Mouse (Mus musculus) liver, embryonic 11.5 days (tissue): Measurements from ENCODE around the gene Lims1. TPM values are rescaled to one million over a fixed set of nuclear protein-coding genes. Genes with fewer than 3 reads are reported as not detected.
A peak's percentile ranks its signal among the peaks of the same experiment; 100 is the strongest.

Source experiments
- ATAC-seq: fragments of 200-750 bp; cut with Nextera tagmentation; replicated peaks from 2 replicates; pipeline ENCODE4 v1.8.0; 2017; ENCODE audit warnings: moderate number of reproducible peaks, mild to moderate bottlenecking, moderate TSS enrichment, moderate library complexity; ENCODE audit not compliant: low FRiP score
- DNase-seq: peaks from one replicate; pipeline ENCODE4 v3.0.0-alpha.2; 2017; ENCODE audit warnings: low spot score
- H3K27ac ChIP-seq: fragments of 300-500 bp; sonication (generic); 2 replicates; pipeline ENCODE4 v1.5.1; 2014; ENCODE audit warnings: mild to moderate bottlenecking, low read depth, low read length, control low read depth
- H3K27me3 ChIP-seq: fragments of 300-500 bp; sonication (generic); replicated peaks from 2 replicates; pipeline ENCODE4 v1.6.1; 2014; ENCODE audit warnings: low read length, mixed read lengths; ENCODE audit not compliant: control insufficient read depth, insufficient read depth
- H3K36me3 ChIP-seq: fragments of 300-500 bp; sonication (generic); 2 replicates; pipeline ENCODE4 v1.6.1; 2014; ENCODE audit warnings: mild to moderate bottlenecking, low read length, moderate library complexity, mixed read lengths; ENCODE audit not compliant: control insufficient read depth, insufficient read depth
- H3K4me1 ChIP-seq: fragments of 300-500 bp; sonication (generic); replicated peaks from 2 replicates; pipeline ENCODE4 v1.6.1; 2014; ENCODE audit warnings: low read length, mixed read lengths; ENCODE audit not compliant: control insufficient read depth, insufficient read depth
- H3K4me2 ChIP-seq: fragments of 300-500 bp; sonication (generic); 2 replicates; pipeline ENCODE4 v1.6.1; 2014; ENCODE audit warnings: mild to moderate bottlenecking, control low read depth, moderate library complexity
- H3K4me3 ChIP-seq: fragments of 300-500 bp; sonication (generic); 2 replicates; pipeline ENCODE4 v1.5.1; 2014; ENCODE audit warnings: low read depth, low read length, control low read depth
- H3K9ac ChIP-seq: fragments of 300-500 bp; sonication (generic); 2 replicates; pipeline ENCODE4 v1.6.1; 2014; ENCODE audit warnings: low read depth, low read length, control low read depth
- H3K9me3 ChIP-seq: fragments of 300-500 bp; sonication (generic); 2 replicates; pipeline ENCODE4 v1.6.1; 2016; ENCODE audit warnings: low read length, inconsistent platforms, mixed read lengths; ENCODE audit not compliant: control insufficient read depth
- WGBS: fragments of 180-500 bp; shearing (Covaris S2); extraction: QIAGEN DNeasy Blood & Tissue Kit; methylation state at CpG from one replicate; pipeline ENCODE4 v1.1.7; 2014; 5-methylcytosine and 5-hydroxymethylcytosine counted together
- polyA plus RNA-seq: library from polyadenylated mRNA; unstranded; fragments of >200 nt; fragmentation: Nextera tagmentation; extraction: Ambion mirVana; gene quantifications from 2 replicates; pipeline ENCODE4 v1.2.1, GENCODE M21; 2014

Lims1 gene
- polyA plus RNA-seq, 1 experiment from 2014 or later: 110 TPM

- Histone ChIP-seq H3K4me2 (peak within 1 kb of the TSS; percentile 82), H3K9ac (peak within 1 kb of the TSS; percentile 99), H3K27ac (peak within 1 kb of the TSS; percentile 98), H3K9me3 (no peaks in the 10 kb centered on the region), H3K36me3 (no peaks in the 10 kb centered on the region; the same call in 1 of the 2 replicates), H3K27me3 (no peaks in the 10 kb centered on the region), H3K4me3 (peak within 1 kb of the TSS; percentile 100), H3K4me1 (peaks cover 10% of the 10 kb centered on the region; the same call in 1 of the 2 replicates)
- under 1% methylated on average over 91 of the region's 91 CpGs for WGBS
- ATAC-seq (peak; percentile 95), DNase-seq (peak; percentile 95)
Measured at GRCm38 (mm10) chr10:58446384-58447279, 123.4 kb downstream of the Lims1 start, which contains the start of gene Ranbp2. Gene Ranbp2, plus strand, starts transcription at chr10:58446920.

GRCm38 (mm10) chr10:58447280-58447781 lies 124.1 kb downstream of the Lims1 start:
- Histone ChIP-seq H3K27me3 (no peaks in the 10 kb centered on the region), H3K36me3 (no peaks in the 10 kb centered on the region; the same call in 1 of the 2 replicates), H3K9ac (peak overlapping the region; percentile 99), H3K4me1 (peaks cover 10% of the 10 kb centered on the region; the same call in 1 of the 2 replicates), H3K4me2 (peak overlapping the region; percentile 72), H3K4me3 (peak overlapping the region; percentile 100), H3K9me3 (no peaks in the 10 kb centered on the region), H3K27ac (peak overlapping the region; percentile 98)
- DNase-seq: no peak
- WGBS: under 1% methylated on average over 32 of the region's 32 CpGs
- peak; percentile 51 for ATAC-seq

GRCm38 (mm10) chr10:58451575-58451974 lies 128.3 kb downstream of the Lims1 start:
- H3K27me3 ChIP-seq: no peaks in the 10 kb centered on the region
- 0 out of 2 replicates have a peak overlapping the region, but pooled peaks have one; percentile 7 for H3K4me3 ChIP-seq
- ATAC-seq (no peak), DNase-seq (no peak)
- peaks cover 8% of the 10 kb centered on the region for H3K4me1 ChIP-seq
- H3K4me2 ChIP-seq: peak overlapping the region; percentile 47
- peaks cover 12% of the 10 kb centered on the region for H3K36me3 ChIP-seq
- H3K9ac ChIP-seq: no peak overlapping the region
- peak overlapping the region; percentile 83 for H3K27ac ChIP-seq
- H3K9me3 ChIP-seq: no peaks in the 10 kb centered on the region

GRCm38 (mm10) chr10:58452185-58452584 lies 128.9 kb downstream of the Lims1 start:
- H3K9me3 ChIP-seq: no peaks in the 10 kb centered on the region
- H3K27me3 ChIP-seq: no peaks in the 10 kb centered on the region
- H3K36me3 ChIP-seq: peaks cover 12% of the 10 kb centered on the region
- 0 out of 2 replicates have a peak overlapping the region, but pooled peaks have one; percentile 12 for H3K4me2 ChIP-seq
- H3K27ac ChIP-seq: no peak overlapping the region; the same call in 1 of the 2 replicates
- no peak overlapping the region for H3K4me3 ChIP-seq
- peak; percentile 94 for ATAC-seq
- no peak overlapping the region for H3K9ac ChIP-seq
- no peak for DNase-seq
- 40% methylated on average over 1 of the region's 1 CpGs for WGBS
- H3K4me1 ChIP-seq: peaks cover 8% of the 10 kb centered on the region

GRCm38 (mm10) chr10:58459896-58460295 lies 136.6 kb downstream of the Lims1 start:
- H3K9me3 ChIP-seq: no peaks in the 10 kb centered on the region
- WGBS: 100% methylated on average over 1 of the region's 1 CpGs
- H3K4me3 ChIP-seq: no peak overlapping the region
- no peak for ATAC-seq
- H3K4me1 ChIP-seq: no peaks in the 10 kb centered on the region
- no peak overlapping the region for H3K9ac ChIP-seq
- no peak overlapping the region for H3K4me2 ChIP-seq
- no peaks in the 10 kb centered on the region for H3K27me3 ChIP-seq
- no peak for DNase-seq
- H3K36me3 ChIP-seq: peaks cover 29% of the 10 kb centered on the region; the same call in 1 of the 2 replicates
- H3K27ac ChIP-seq: no peak overlapping the region

Other genes starting within 250 kb of the Lims1 start
- not detected in 2 replicates for gene AW822073, start 98.5 kb upstream of the Lims1 start, polyA plus RNA-seq
- not detected in 2 replicates for gene Duxf3, start 90.8 kb upstream of the Lims1 start, polyA plus RNA-seq
- not detected in 2 replicates for gene Gm4981, start 86.8 kb upstream of the Lims1 start, polyA plus RNA-seq
- gene Gcc2, start 68.0 kb upstream of the Lims1 start, polyA plus RNA-seq: 37.1 and 37.6 TPM in 2 replicates
- 38.1 and 38.5 TPM in 2 replicates for gene Ranbp2, start 123.5 kb downstream of the Lims1 start, polyA plus RNA-seq
- 4.9 and 5.3 TPM in 2 replicates for gene Ccdc138, start 174.5 kb downstream of the Lims1 start, polyA plus RNA-seq